Mouse (Mus musculus): ENCODE results near the gene 1520401A03Rik. TPM values are rescaled to one million over a fixed set of nuclear protein-coding genes. Genes with fewer than 3 reads are reported as not detected.

Gene 1520401A03Rik
- total and polyA plus RNA-seq, 3 experiments = 0.08 TPM; not detected in 2

- H3K9ac ChIP-seq (ENCODE audit: insufficient read depth, low read depth) = peak within 1 kb of the TSS; percentile 67
- peak; percentile 98 for DNase-seq (ENCODE audit: extremely low read depth)
- H3K27ac ChIP-seq (ENCODE audit: insufficient read depth, low read depth) = peak within 1 kb of the TSS; percentile 85
- no peaks in the 10 kb centered on the region for H3K9me3 ChIP-seq (replicated peaks; ENCODE audit: low read length)
- H3K4me1 ChIP-seq (ENCODE audit: control insufficient read depth in 1 of 2, insufficient read depth in 2 of 2) = peaks cover 15 to 53% of the 10 kb centered on the region in 2 experiments
- H3K27me3 ChIP-seq (replicated peaks) = peaks cover 18% of the 10 kb centered on the region
- H3K79me2 ChIP-seq (replicated peaks; ENCODE audit: control insufficient read depth, extremely low read depth, insufficient read depth, poor library complexity, severe bottlenecking) = no peaks in the 10 kb centered on the region
- peak within 1 kb of the TSS; percentile 58 to 62 (median 59) for H3K4me3 ChIP-seq (replicated peaks in 1 of 3; ENCODE audit: low read depth in 2 of 3, low read length in 2 of 3, poor library complexity in 1 of 3)
- peaks cover 18 to 25% of the 10 kb centered on the region in 2 experiments for H3K36me3 ChIP-seq (replicated peaks in 1 of 2; ENCODE audit: control insufficient read depth in 1 of 2, insufficient read depth in 1 of 2, low read length in 1 of 2)
- TF ChIP-seq POLR2A (IDR thresholded peaks at IDR 0.05; ENCODE audit: low read depth, low read length) (peak; percentile 86), NRF1 (IDR thresholded peaks at IDR 0.05; ENCODE audit: low read depth, low read length) (peak; percentile 82), MYC (IDR thresholded peaks at IDR 0.05; ENCODE audit: low read depth, low read length) (peak; percentile 96), NELFE (IDR thresholded peaks at IDR 0.05; ENCODE audit: low read depth, low read length) (peak; percentile 74; the same call in 1 of the 2 replicates), MXI1 (IDR thresholded peaks at IDR 0.05; ENCODE audit: low read depth, low read length) (peak; percentile 86), BHLHE40 (IDR thresholded peaks at IDR 0.05; ENCODE audit: low read depth, low read length) (peak; percentile 89), MEF2A (IDR thresholded peaks at IDR 0.05; ENCODE audit: borderline replicate concordance, low read depth, low read length) (peak; percentile 42), SMC3 (IDR thresholded peaks at IDR 0.05; ENCODE audit: low read depth, low read length) (no peak), ELF1 (IDR thresholded peaks at IDR 0.05; ENCODE audit: low read depth, low read length) (peak; percentile 86), TBP (conservative IDR thresholded peaks at IDR 0.05; ENCODE audit: low read depth, low read length) (peak; percentile 81), TCF12 (IDR thresholded peaks at IDR 0.05; ENCODE audit: low read depth, low read length) (peak; percentile 78), JUN (IDR thresholded peaks at IDR 0.05; ENCODE audit: insufficient read depth, low read depth, low read length) (no peak; the same call in 1 of the 2 replicates), CHD1 (IDR thresholded peaks at IDR 0.05; ENCODE audit: low read depth, low read length) (no peak), MAZ (IDR thresholded peaks at IDR 0.05; ENCODE audit: low read depth, low read length) (peak; percentile 64; the same call in 1 of the 2 replicates), SIN3A (IDR thresholded peaks at IDR 0.05; ENCODE audit: low read length) (peak; percentile 96), RAD21 (IDR thresholded peaks at IDR 0.05; ENCODE audit: low read depth, low read length) (no peak), ZMIZ1 (IDR thresholded peaks at IDR 0.05; ENCODE audit: low read depth, low read length) (peak; percentile 36; the same call in 1 of the 2 replicates), EP300 (IDR thresholded peaks at IDR 0.05; ENCODE audit: low read length) (no peak), E2F4 (IDR thresholded peaks at IDR 0.05; ENCODE audit: insufficient replicate concordance, low read depth, low read length) (0 out of 2 replicates have a peak, but pooled peaks have one; percentile 76), ETS1 (conservative IDR thresholded peaks at IDR 0.05; ENCODE audit: low read depth, low read length) (peak; percentile 29; the same call in 1 of the 2 replicates), ZC3H11A (IDR thresholded peaks at IDR 0.05; ENCODE audit: low read depth, low read length) (no peak), CHD2 (IDR thresholded peaks at IDR 0.05; ENCODE audit: low read length) (peak; percentile 97), USF1 (IDR thresholded peaks at IDR 0.05; ENCODE audit: low read depth, low read length) (peak; percentile 87), KAT2A (IDR thresholded peaks at IDR 0.05; ENCODE audit: insufficient replicate concordance, low read length) (peak; percentile 94; the same call in 1 of the 2 replicates), IRF4 (IDR thresholded peaks at IDR 0.05; ENCODE audit: low read depth, low read length) (peak; percentile 25; the same call in 1 of the 2 replicates), RCOR1 (conservative IDR thresholded peaks at IDR 0.05; ENCODE audit: low read depth, low read length) (peak; percentile 69; the same call in 1 of the 2 replicates), ZKSCAN1 (IDR thresholded peaks at IDR 0.05; ENCODE audit: borderline replicate concordance, low read depth, low read length) (no peak), CTCF (conservative IDR thresholded peaks at IDR 0.05 in 1 of 2, IDR thresholded peaks at IDR 0.05 in 1 of 2; ENCODE audit: low read depth in 2 of 2, low read length in 2 of 2) (no peak), PAX5 (IDR thresholded peaks at IDR 0.05; ENCODE audit: low read length) (no peak), UBTF (IDR thresholded peaks at IDR 0.05; ENCODE audit: low read depth, low read length) (no peak), USF2 (conservative IDR thresholded peaks at IDR 0.05; ENCODE audit: low read depth, low read length) (peak; percentile 73), HCFC1 (IDR thresholded peaks at IDR 0.05; ENCODE audit: low read depth, low read length) (peak; percentile 98), POLR2AphosphoS2 (IDR thresholded peaks at IDR 0.05; ENCODE audit: low read depth, low read length) (peak; percentile 67; the same call in 1 of the 2 replicates), ZNF384 (IDR thresholded peaks at IDR 0.05; ENCODE audit: low read depth, low read length) (peak; percentile 24; the same call in 1 of the 2 replicates), MAX (IDR thresholded peaks at IDR 0.05; ENCODE audit: low read length) (peak; percentile 91), MAFK (IDR thresholded peaks at IDR 0.05; ENCODE audit: insufficient replicate concordance, low read length) (no peak), GABPA (IDR thresholded peaks at IDR 0.05; ENCODE audit: insufficient replicate concordance, low read depth, low read length) (peak; percentile 54; the same call in 1 of the 2 replicates), JUND (conservative IDR thresholded peaks at IDR 0.05; ENCODE audit: low read depth, low read length) (no peak; the same call in 1 of the 2 replicates)
- in situ Hi-C loops (cut with MboI; ENCODE audit: low pct_ligation_motif_present, low pct_unique_long_range_greater_than_20kb, low sequenced_read_pairs) (loop anchor here (10.0 kb wide), 1 partner anchor 51 kb away; the partner anchor contains the start of genes 1520401A03Rik and Pkmyt1), dilution Hi-C loops (cut with MboI; ENCODE audit: extremely low pct_ligation_motif_present, extremely low pct_unique_long_range_greater_than_20kb, low sequenced_read_pairs) (no loop called here)
- H3K4me2 ChIP-seq (ENCODE audit: insufficient read depth, low read depth, poor library complexity, severe bottlenecking) = peak within 1 kb of the TSS; percentile 64
These were observed 49.0 kb downstream of the 1520401A03Rik start, which contains the start of the genes Hcfc1r1 and Thoc6 for GRCm38 (mm10) chr17:23673424-23674073. TSS of gene Hcfc1r1 (plus strand) at chr17:23673596. TSS of gene Thoc6 (minus strand) at chr17:23673882.

Data from CH12.LX (cell line).